Mouse (Mus musculus) hindbrain, postnatal 0 days (tissue): Measurements from ENCODE around the gene Eif3l. TPM values are rescaled to one million over a fixed set of nuclear protein-coding genes. Genes with fewer than 3 reads are reported as not detected.
A peak's percentile ranks its signal among the peaks of the same experiment; 100 is the strongest.

Source experiments
- ATAC-seq: fragments of 200-750 bp; cut with Nextera tagmentation; 2 replicates; pipeline ENCODE4 v1.8.0; 2017; ENCODE audit warnings: mild to moderate bottlenecking, moderate TSS enrichment, moderate library complexity
- DNase-seq: peaks from one replicate; pipeline ENCODE4 v3.0.0-alpha.2; 2015; ENCODE audit warnings: low spot score
- H3K27ac ChIP-seq: fragments of 300-500 bp; sonication (generic); 2 replicates; pipeline ENCODE4 v1.5.1; 2014; ENCODE audit warnings: mild to moderate bottlenecking
- H3K27me3 ChIP-seq: fragments of 300-500 bp; sonication (generic); 2 replicates; pipeline ENCODE4 v1.6.1; 2014; ENCODE audit warnings: low read length, mixed read lengths; ENCODE audit not compliant: insufficient read depth
- H3K36me3 ChIP-seq: fragments of 300-500 bp; sonication (generic); 2 replicates; pipeline ENCODE4 v1.6.1; 2014; ENCODE audit warnings: low read length, mixed read lengths; ENCODE audit not compliant: insufficient read depth
- H3K4me1 ChIP-seq: fragments of 300-500 bp; sonication (generic); 2 replicates; pipeline ENCODE4 v1.6.1; 2014; ENCODE audit warnings: antibody characterized with exemption, low read length, mixed read lengths; ENCODE audit not compliant: insufficient read depth
- H3K4me2 ChIP-seq: fragments of 300-500 bp; sonication (generic); 2 replicates; pipeline ENCODE4 v1.6.1; 2014; ENCODE audit warnings: low read depth, mild to moderate bottlenecking, low read length, moderate library complexity, mixed read lengths
- H3K4me3 ChIP-seq: fragments of 300-500 bp; sonication (generic); 2 replicates; pipeline ENCODE4 v1.5.1; 2014; ENCODE audit warnings: low read length
- H3K9ac ChIP-seq: fragments of 300-500 bp; sonication (generic); replicated peaks from 2 replicates; pipeline ENCODE4 v1.6.1; 2014; ENCODE audit warnings: mild to moderate bottlenecking, low read length, moderate library complexity, mixed read lengths
- H3K9me3 ChIP-seq: fragments of 300-500 bp; sonication (generic); 2 replicates; pipeline ENCODE4 v1.6.1; 2016; ENCODE audit warnings: low read length, mixed read lengths
- CTCF ChIP-seq: IDR thresholded peaks from 2 replicates; pipeline ENCODE4 v1.5.1; 2016; ENCODE audit warnings: antibody characterized with exemption, control low read depth, low read depth
- WGBS: fragments of 180-500 bp; shearing (Covaris S2); extraction: QIAGEN DNeasy Blood & Tissue Kit; methylation state at CpG from one replicate; pipeline ENCODE4 v1.1.7; 2014; 5-methylcytosine and 5-hydroxymethylcytosine counted together
- polyA plus RNA-seq: library from polyadenylated mRNA; unstranded; fragments of >200 nt; fragmentation: Nextera tagmentation; extraction: Ambion mirVana; gene quantifications from 2 replicates; pipeline ENCODE4 v1.2.1, GENCODE M21; 2015
- total RNA-seq: library from RNA; depleted of rRNA; stranded (reverse); fragments of >200 nt; gene quantifications from 2 replicates; pipeline ENCODE4 v1.2.3, GENCODE M21; 2014; rRNA removed

Gene Eif3l
- total RNA-seq (221 and 229 TPM in 2 replicates), polyA plus RNA-seq (163 and 164 TPM in 2 replicates)

GRCm38 (mm10) chr15:79074913-79075532 is at the start of gene Eif3l:
Gene Eif3l (plus strand): TSS chr15:79075179.
- TF ChIP-seq CTCF = peak; percentile 30; the same call in 1 of the 2 replicates
- Histone ChIP-seq H3K27ac (peak within 1 kb of the TSS; percentile 72), H3K27me3 (no peaks in the 10 kb centered on the region), H3K9me3 (no peaks in the 10 kb centered on the region), H3K9ac (peak within 1 kb of the TSS; percentile 79), H3K4me3 (peak within 1 kb of the TSS; percentile 73), H3K36me3 (peaks cover 35% of the 10 kb centered on the region), H3K4me2 (peak within 1 kb of the TSS; percentile 90), H3K4me1 (peaks cover 4% of the 10 kb centered on the region; the same call in 1 of the 2 replicates)
- DNase-seq = peak; percentile 93
- ATAC-seq = peak; percentile 91
- WGBS = under 1% methylated on average over 49 of the region's 49 CpGs

GRCm38 (mm10) chr15:79025687-79026308 is 49.2 kb upstream of the Eif3l start:
- peak overlapping the region; percentile 8; the same call in 1 of the 2 replicates for H3K4me3 ChIP-seq
- WGBS = 9% methylated on average over 15 of the region's 18 CpGs

GRCm38 (mm10) chr15:79026511-79027290 is 48.3 kb upstream of the Eif3l start:
- no peak for TF ChIP-seq CTCF
- 34% methylated on average over 14 of the region's 14 CpGs for WGBS
- peak; percentile 78 for DNase-seq
- peak overlapping the region; percentile 99 for H3K9ac ChIP-seq
- ATAC-seq = no peak
- no peaks in the 10 kb centered on the region for H3K36me3 ChIP-seq
- H3K27me3 ChIP-seq = no peaks in the 10 kb centered on the region
- H3K9me3 ChIP-seq = no peaks in the 10 kb centered on the region
- peaks cover 25% of the 10 kb centered on the region for H3K4me1 ChIP-seq
- H3K4me2 ChIP-seq = peak overlapping the region; percentile 97
- H3K27ac ChIP-seq = peak overlapping the region; percentile 97; the same call in 1 of the 2 replicates
- H3K4me3 ChIP-seq = no peak overlapping the region

More at GRCm38 (mm10) chr15:79025687-79026308, 49.2 kb upstream of the Eif3l start:
- Histone ChIP-seq H3K27ac (0 out of 2 replicates have a peak overlapping the region, but pooled peaks have one; percentile 97), H3K4me2 (peak overlapping the region; percentile 29), H3K27me3 (no peaks in the 10 kb centered on the region), H3K9me3 (no peaks in the 10 kb centered on the region), H3K9ac (peak overlapping the region; percentile 28; the same call in 1 of the 2 replicates), H3K36me3 (no peaks in the 10 kb centered on the region), H3K4me1 (peaks cover 17% of the 10 kb centered on the region; the same call in 1 of the 2 replicates)
- ATAC-seq (no peak), DNase-seq (peak; percentile 39)
- TF ChIP-seq CTCF = no peak

GRCm38 (mm10) chr15:79027291-79028205 is 47.4 kb upstream of the Eif3l start:
- 4% methylated on average over 36 of the region's 46 CpGs for WGBS
- ATAC-seq (no peak), DNase-seq (no peak)
- H3K27ac ChIP-seq = peak overlapping the region; percentile 97
- H3K36me3 ChIP-seq = no peaks in the 10 kb centered on the region
- peak overlapping the region; percentile 99 for H3K9ac ChIP-seq
- peak overlapping the region; percentile 68 for H3K4me3 ChIP-seq
- peaks cover 25% of the 10 kb centered on the region for H3K4me1 ChIP-seq
- H3K4me2 ChIP-seq = peak overlapping the region; percentile 97
- no peak for TF ChIP-seq CTCF
- H3K27me3 ChIP-seq = no peaks in the 10 kb centered on the region
- no peaks in the 10 kb centered on the region for H3K9me3 ChIP-seq

- H3K4me1 ChIP-seq = peaks cover 25% of the 10 kb centered on the region
- no peak for TF ChIP-seq CTCF
- peak within 1 kb of the TSS; percentile 99 for H3K9ac ChIP-seq
- DNase-seq (peak; percentile 94), ATAC-seq (peak; percentile 85)
- H3K9me3 ChIP-seq = no peaks in the 10 kb centered on the region
- H3K4me2 ChIP-seq = peak within 1 kb of the TSS; percentile 97
- peak within 1 kb of the TSS; percentile 68 for H3K4me3 ChIP-seq
- H3K27me3 ChIP-seq = no peaks in the 10 kb centered on the region
- H3K27ac ChIP-seq = peak within 1 kb of the TSS; percentile 97
- H3K36me3 ChIP-seq = no peaks in the 10 kb centered on the region
- under 1% methylated on average over 55 of the region's 58 CpGs for WGBS
Measured at GRCm38 (mm10) chr15:79028237-79028738, 46.7 kb upstream of the Eif3l start, which contains the start of gene H1f0. Gene H1f0 (plus strand): TSS chr15:79028450.
